Mouse (Mus musculus): ENCODE data around the gene Traf3.

DNA sequence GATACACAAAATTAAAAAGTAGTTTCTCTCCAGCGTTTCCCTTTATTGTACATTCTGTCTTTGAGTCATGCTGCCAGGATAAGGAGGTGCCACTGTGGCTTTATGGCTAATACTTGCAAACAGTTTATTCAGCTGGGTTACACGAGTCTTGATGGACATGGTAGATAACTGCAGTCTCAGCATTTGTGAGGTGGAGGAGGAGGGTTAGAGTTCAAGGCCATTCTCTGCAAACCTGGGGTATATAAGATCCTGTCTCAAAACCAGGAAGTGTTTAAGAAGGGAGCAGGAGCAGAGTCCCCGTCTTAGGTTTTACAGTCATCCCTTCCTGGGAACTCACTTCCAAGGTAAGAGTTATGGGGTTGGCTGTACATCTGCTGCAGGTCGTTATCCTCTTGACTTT is 30.4 kb downstream of the Traf3 start:
- TF ChIP-seq POLR2A (IDR thresholded peaks at IDR 0.05; ENCODE audit: borderline replicate concordance, extremely low read depth, low read depth, low read length): no peak
- TF ChIP-seq CTCF (IDR thresholded peaks at IDR 0.05; ENCODE audit: insufficient read depth, low read length): no peak

Data from lung, adult 2 months (tissue).